Mouse (Mus musculus) brain, embryonic 14.5 days (tissue): ENCODE data around the gene Htr3a.

ENCODE experiments used
- CTCF ChIP-seq: fragments of 200-500 bp; IDR thresholded peaks from 2 replicates; pipeline ENCODE4 v1.5.1; 2012; ENCODE audit warnings: inconsistent platforms, mild to moderate bottlenecking, moderate library complexity, borderline replicate concordance; ENCODE audit not compliant: insufficient read depth, insufficient read length; ENCODE audit errors: extremely low read depth
- POLR2A ChIP-seq: fragments of 200-500 bp; IDR thresholded peaks from 2 replicates; pipeline ENCODE4 v1.6.1; 2012; ENCODE audit warnings: mild to moderate bottlenecking, inconsistent platforms, borderline replicate concordance; ENCODE audit not compliant: poor library complexity, insufficient read depth, insufficient read length, severe bottlenecking; ENCODE audit errors: extremely low read depth

DNA sequence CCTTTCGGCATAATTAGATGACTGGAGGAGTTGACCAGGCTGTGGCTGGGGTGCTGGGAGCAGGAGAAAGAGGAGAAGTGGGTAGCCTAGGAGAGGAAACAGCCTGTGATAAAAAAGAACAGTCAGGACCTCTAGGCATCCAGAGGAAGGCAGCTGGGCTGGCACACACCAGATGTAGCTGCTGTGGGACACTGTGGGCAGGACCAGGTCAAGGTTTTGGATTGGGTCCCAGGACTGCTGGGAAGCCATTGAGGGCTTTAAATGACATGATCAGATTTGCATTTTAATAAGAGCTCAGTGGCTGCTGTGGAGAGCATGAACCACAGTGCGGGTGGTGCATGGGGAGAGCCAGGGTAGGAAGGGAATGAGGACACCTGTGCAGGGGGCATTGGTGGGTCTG, 7.1 kb downstream of the Htr3a start:
- TF ChIP-seq CTCF: no peak
- TF ChIP-seq POLR2A: no peak
